Mouse (Mus musculus): ENCODE results near the gene Bpgm. TPM values are rescaled to one million over a fixed set of nuclear protein-coding genes. Genes with fewer than 3 reads are reported as not detected.

The Bpgm gene
- total and polyA plus RNA-seq, 2 experiments from 2014 or later: 49.6 to 70.3 TPM

DNA sequence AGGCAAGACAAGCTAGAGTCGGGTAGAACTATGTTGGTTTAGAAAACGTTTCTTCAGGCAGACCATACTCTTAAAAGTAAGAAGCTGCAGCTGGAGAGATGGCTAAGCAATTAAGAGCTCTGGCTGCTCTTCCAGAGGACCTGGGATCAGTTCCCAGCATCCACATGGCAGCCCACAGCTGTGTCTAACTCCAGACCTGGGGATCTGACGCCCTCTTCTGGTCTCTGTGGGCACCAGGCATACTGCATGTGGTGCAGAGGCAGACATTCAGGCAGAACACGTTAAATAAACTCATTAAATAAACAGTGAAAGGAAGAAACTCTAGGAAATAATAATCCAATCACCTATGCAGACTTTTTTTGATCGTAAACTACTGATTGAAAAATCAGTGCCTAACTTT is 7.4 kb downstream of the Bpgm start:
- no peak for TF ChIP-seq CTCF (IDR thresholded peaks at IDR 0.05; ENCODE audit: low read depth)
- H3K4me2 ChIP-seq (ENCODE audit: low read depth): no peak overlapping the region
- H3K27me3 ChIP-seq (ENCODE audit: insufficient read depth, low read length): no peaks in the 10 kb centered on the region
- peaks cover 8% of the 10 kb centered on the region for H3K36me3 ChIP-seq (ENCODE audit: insufficient read depth)
- WGBS: 89% methylated on average over 5 of the region's 5 CpGs
- no peak overlapping the region for H3K4me3 ChIP-seq (ENCODE audit: low read depth, low read length)
- no peak overlapping the region for H3K9ac ChIP-seq
- H3K4me1 ChIP-seq (ENCODE audit: insufficient read depth): peaks cover 9% of the 10 kb centered on the region
- no peak overlapping the region for H3K27ac ChIP-seq (ENCODE audit: low read depth, low read length)
- no peak for ATAC-seq
- no peaks in the 10 kb centered on the region for H3K9me3 ChIP-seq (ENCODE audit: low read length)
- DNase-seq: no peak

DNA sequence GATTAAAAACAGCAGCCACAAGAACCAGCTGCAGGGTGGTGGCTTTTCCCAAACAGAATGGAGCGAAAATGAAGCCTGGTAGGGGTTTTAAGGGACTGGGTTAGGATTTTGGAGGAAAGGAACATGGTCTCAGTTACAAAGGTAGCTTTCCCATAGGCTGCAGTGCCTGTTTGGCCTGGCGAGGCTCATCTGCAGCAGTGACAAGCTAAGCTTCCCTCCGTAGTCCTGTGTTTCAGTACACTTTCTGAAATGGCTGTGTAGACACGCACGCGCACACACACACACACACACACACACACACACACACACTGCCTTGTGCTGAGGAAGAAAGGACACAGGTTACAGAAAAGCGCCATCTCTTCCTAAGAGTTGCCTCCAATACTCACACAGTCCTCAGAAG is 7.8 kb downstream of the Bpgm start:
- H3K9me3 ChIP-seq (ENCODE audit: low read length): no peaks in the 10 kb centered on the region
- TF ChIP-seq CTCF (IDR thresholded peaks at IDR 0.05; ENCODE audit: low read depth): no peak
- H3K27me3 ChIP-seq (ENCODE audit: insufficient read depth, low read length): no peaks in the 10 kb centered on the region
- H3K9ac ChIP-seq: no peak overlapping the region
- ATAC-seq: no peak
- no peak overlapping the region for H3K4me2 ChIP-seq (ENCODE audit: low read depth)
- peaks cover 8% of the 10 kb centered on the region for H3K36me3 ChIP-seq (ENCODE audit: insufficient read depth)
- WGBS: 91% methylated on average over 7 of the region's 7 CpGs
- no peak for DNase-seq
- H3K27ac ChIP-seq (ENCODE audit: low read depth, low read length): no peak overlapping the region
- peaks cover 9% of the 10 kb centered on the region for H3K4me1 ChIP-seq (ENCODE audit: insufficient read depth)
- no peak overlapping the region for H3K4me3 ChIP-seq (ENCODE audit: low read depth, low read length)

DNA sequence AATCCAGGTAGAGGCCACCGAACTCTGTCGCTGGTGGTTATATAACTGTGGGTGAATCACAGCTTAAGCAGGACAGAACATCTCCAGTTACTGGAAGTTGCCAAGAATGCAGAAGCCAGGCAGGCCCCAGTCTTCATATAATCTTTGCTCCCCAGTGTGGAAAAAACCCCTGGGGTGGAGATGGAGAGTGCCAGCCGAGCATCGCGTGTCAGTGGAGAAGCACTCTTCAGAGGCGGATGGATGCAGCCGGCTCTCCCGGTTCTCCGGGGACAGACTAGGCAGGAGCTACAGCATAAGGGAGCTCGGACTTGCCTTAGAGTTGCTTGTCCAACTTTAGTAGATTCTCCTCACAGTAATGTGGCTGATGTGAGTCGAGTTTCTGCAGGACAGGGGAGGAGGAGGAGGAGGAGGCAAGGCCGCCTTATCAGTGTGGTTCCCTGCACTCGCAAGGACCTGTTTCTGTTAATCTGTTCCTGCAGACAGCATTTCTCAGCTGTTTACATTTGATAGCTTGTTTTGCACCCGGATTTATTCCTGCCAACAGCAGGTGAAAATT is 10.1 kb downstream of the Bpgm start:
- Histone ChIP-seq H3K9me3 (ENCODE audit: low read length) (no peaks in the 10 kb centered on the region), H3K4me2 (ENCODE audit: low read depth) (no peak overlapping the region), H3K27me3 (ENCODE audit: insufficient read depth, low read length) (no peaks in the 10 kb centered on the region), H3K36me3 (ENCODE audit: insufficient read depth) (peaks cover 11% of the 10 kb centered on the region), H3K4me3 (ENCODE audit: low read depth, low read length) (no peak overlapping the region), H3K9ac (no peak overlapping the region), H3K27ac (ENCODE audit: low read depth, low read length) (no peak overlapping the region), H3K4me1 (ENCODE audit: insufficient read depth) (no peaks in the 10 kb centered on the region)
- no peak for DNase-seq
- TF ChIP-seq CTCF (IDR thresholded peaks at IDR 0.05; ENCODE audit: low read depth): no peak
- WGBS: 89% methylated on average over 14 of the region's 14 CpGs
- no peak for ATAC-seq

DNA sequence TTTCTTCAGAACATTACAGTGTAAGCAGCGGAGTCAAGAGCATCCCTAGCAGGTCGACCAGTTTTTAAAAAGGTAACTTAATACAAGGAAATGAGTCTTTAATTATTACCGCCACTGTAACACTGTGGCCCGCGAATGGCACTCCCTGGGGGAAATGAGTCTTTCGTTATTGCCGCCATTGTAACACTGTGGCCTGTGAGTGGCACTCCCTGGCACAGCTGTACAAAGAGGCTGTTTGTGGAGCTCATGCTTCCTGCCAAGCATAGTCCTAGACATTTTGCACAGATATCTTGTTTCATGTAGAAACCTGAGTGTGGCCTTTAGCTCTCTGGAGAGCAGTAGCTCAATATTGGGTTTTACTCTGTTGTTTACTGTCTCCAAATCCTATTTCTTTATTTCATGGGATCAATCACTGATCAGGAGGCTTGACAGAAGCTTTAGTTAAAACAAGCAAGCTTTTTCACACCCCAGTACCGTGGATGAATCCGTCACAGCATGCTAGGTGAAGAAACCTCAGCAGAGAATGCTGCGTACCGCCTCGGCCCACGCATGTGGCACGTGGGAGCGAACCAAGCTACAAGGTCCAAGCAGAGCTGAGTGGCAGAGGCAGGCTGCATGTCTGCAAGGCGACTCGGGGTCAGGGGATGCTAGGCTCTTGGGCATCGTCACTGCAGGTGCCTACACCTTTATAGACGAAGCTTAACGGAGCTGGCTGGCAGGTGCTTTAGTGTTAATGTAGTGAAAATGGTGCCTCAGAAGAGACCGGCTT is 17.5 kb downstream of the Bpgm start:
- Histone ChIP-seq H3K9ac (no peak overlapping the region), H3K27me3 (ENCODE audit: insufficient read depth, low read length) (no peaks in the 10 kb centered on the region), H3K4me3 (ENCODE audit: low read depth, low read length) (no peak overlapping the region), H3K9me3 (ENCODE audit: low read length) (no peaks in the 10 kb centered on the region), H3K27ac (ENCODE audit: low read depth, low read length) (no peak overlapping the region), H3K36me3 (ENCODE audit: insufficient read depth) (peaks cover 7% of the 10 kb centered on the region), H3K4me1 (ENCODE audit: insufficient read depth) (peaks cover 5% of the 10 kb centered on the region; the same call in 1 of the 2 replicates), H3K4me2 (ENCODE audit: low read depth) (no peak overlapping the region)
- TF ChIP-seq CTCF (IDR thresholded peaks at IDR 0.05; ENCODE audit: low read depth): no peak
- ATAC-seq (peak; percentile 64), DNase-seq (no peak)
- 75% methylated on average over 21 of the region's 21 CpGs for WGBS

DNA sequence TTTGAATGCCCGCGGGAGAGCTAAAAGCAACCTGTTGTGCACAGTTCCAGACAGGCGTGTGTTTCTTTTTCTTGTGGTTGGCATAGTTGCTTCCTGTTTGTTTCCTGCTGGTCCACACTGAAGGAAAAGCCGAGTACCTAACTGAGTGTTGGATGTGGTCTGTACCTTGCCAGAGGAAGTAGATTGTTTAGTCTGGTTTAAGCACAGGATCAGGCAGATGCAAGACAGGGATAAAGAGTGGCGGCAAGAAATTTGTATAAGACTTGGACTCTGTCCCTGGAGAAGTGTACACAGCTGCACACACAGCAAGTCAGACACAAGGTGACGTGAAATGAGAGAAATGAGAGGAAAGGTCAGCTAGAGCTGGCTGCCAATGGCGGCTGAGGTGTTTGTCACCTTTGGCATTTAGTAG is 19.1 kb downstream of the Bpgm start:
- WGBS: 68% methylated on average over 7 of the region's 7 CpGs

DNA sequence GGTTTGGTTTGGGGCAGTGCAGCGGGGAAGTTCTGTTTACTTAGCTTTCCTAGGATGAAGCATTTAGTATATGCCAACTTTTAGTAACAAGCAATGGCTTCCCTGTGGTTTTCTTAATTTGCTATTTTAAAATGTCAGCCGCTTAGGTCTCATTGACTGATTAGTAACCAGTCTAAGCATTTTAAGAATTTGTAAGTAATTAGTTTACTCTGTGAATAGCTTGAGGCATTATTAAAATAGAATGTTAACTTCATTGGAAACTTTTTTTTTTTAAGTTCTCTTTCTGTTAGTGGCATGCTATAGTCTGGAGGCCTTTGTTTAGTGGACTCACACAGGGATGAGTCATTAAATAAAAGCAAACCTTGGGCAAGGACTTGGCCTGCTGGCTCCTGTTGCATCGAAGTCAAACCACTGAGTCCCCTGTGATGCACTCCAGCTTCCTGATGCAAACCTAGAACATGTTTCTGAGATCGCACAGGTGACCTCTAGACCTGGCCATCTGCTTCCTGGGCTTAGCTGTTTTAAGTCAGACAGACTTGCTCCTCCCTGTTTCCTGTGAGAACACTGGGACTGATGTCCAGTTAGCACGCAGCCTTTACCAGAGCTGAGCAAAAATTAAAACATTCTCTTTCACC is 22.1 kb downstream of the Bpgm start:
- Histone ChIP-seq H3K27ac (ENCODE audit: low read depth, low read length) (no peak overlapping the region), H3K27me3 (ENCODE audit: insufficient read depth, low read length) (no peaks in the 10 kb centered on the region), H3K4me1 (ENCODE audit: insufficient read depth) (peaks cover 5% of the 10 kb centered on the region; the same call in 1 of the 2 replicates), H3K4me2 (ENCODE audit: low read depth) (no peak overlapping the region), H3K36me3 (ENCODE audit: insufficient read depth) (0 out of 2 replicates have a peak, but pooled peaks cover 4% of the 10 kb centered on the region), H3K9me3 (ENCODE audit: low read length) (no peaks in the 10 kb centered on the region), H3K4me3 (ENCODE audit: low read depth, low read length) (no peak overlapping the region), H3K9ac (no peak overlapping the region)
- ATAC-seq (no peak), DNase-seq (no peak)
- no peak for TF ChIP-seq CTCF (IDR thresholded peaks at IDR 0.05; ENCODE audit: low read depth)
- WGBS: 65% methylated on average over 5 of the region's 5 CpGs

More for the DNA sequence above, 19.1 kb downstream of the Bpgm start:
- Histone ChIP-seq H3K27me3 (ENCODE audit: insufficient read depth, low read length) (no peaks in the 10 kb centered on the region), H3K9me3 (ENCODE audit: low read length) (no peaks in the 10 kb centered on the region), H3K4me2 (ENCODE audit: low read depth) (no peak overlapping the region), H3K4me1 (ENCODE audit: insufficient read depth) (peaks cover 5% of the 10 kb centered on the region; the same call in 1 of the 2 replicates), H3K4me3 (ENCODE audit: low read depth, low read length) (no peak overlapping the region), H3K9ac (no peak overlapping the region), H3K36me3 (ENCODE audit: insufficient read depth) (peaks cover 7% of the 10 kb centered on the region; the same call in 1 of the 2 replicates), H3K27ac (ENCODE audit: low read depth, low read length) (no peak overlapping the region)
- ATAC-seq (no peak), DNase-seq (no peak)
- TF ChIP-seq CTCF (IDR thresholded peaks at IDR 0.05; ENCODE audit: low read depth): no peak

DNA sequence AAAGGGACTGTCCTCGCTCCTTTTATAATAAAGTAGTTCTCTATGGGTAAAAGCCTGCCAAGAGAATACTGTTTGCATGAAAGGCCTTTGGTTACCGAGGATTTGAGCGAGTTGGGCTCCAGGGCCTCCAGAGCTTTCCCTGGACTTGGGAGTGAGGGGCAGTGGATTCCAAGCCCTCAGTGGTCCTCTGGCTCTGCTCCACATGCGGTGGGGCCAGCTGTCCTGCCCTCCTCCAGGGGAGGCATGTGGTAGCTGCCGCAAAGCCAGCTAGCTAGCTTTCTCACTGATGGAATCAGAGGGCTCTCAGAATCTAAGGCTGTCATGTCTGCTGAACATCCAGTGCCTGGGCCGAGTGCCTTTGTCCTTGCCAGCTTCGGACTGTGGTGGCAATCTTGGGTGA is 26.3 kb downstream of the Bpgm start:
- no peak for TF ChIP-seq CTCF (IDR thresholded peaks at IDR 0.05; ENCODE audit: low read depth)
- no peak for ATAC-seq
- H3K4me3 ChIP-seq (ENCODE audit: low read depth, low read length): no peak overlapping the region
- no peaks in the 10 kb centered on the region for H3K27me3 ChIP-seq (ENCODE audit: insufficient read depth, low read length)
- no peak overlapping the region for H3K4me2 ChIP-seq (ENCODE audit: low read depth)
- no peak for DNase-seq
- H3K4me1 ChIP-seq (ENCODE audit: insufficient read depth): no peaks in the 10 kb centered on the region
- no peak overlapping the region for H3K9ac ChIP-seq
- 75% methylated on average over 7 of the region's 7 CpGs for WGBS
- no peak overlapping the region for H3K27ac ChIP-seq (ENCODE audit: low read depth, low read length)
- H3K36me3 ChIP-seq (ENCODE audit: insufficient read depth): no peaks in the 10 kb centered on the region; the same call in 1 of the 2 replicates
- no peaks in the 10 kb centered on the region for H3K9me3 ChIP-seq (ENCODE audit: low read length)
